Mouse (Mus musculus): Measurements from ENCODE around the gene Map3k5.

GRCm38 (mm10) chr10:20186800-20187273 is 252.6 kb downstream of the Map3k5 start:
- TF ChIP-seq CTCF (IDR thresholded peaks at IDR 0.05) (no peak), EP300 (IDR thresholded peaks at IDR 0.05) (no peak)
